Mouse (Mus musculus): ENCODE measurements at regions not wholly inside any gene's neighbourhood (a gene's known extent, or its start where the extent isn't known, plus 50 kb on each side); places are given as distances from the start of the nearest gene placed in this dataset.
A peak's percentile ranks its signal among the peaks of the same experiment; 100 is the strongest.

GRCm38 (mm10) chr13:72023666-72024065 is 60.1 kb upstream of the Irx1 start:
- TF ChIP-seq POLR2A (IDR thresholded peaks at IDR 0.05; ENCODE audit: borderline replicate concordance, extremely low read depth, insufficient read depth, insufficient read length, poor library complexity, severe bottlenecking) = no peak
- TF ChIP-seq CTCF (IDR thresholded peaks at IDR 0.05; ENCODE audit: borderline replicate concordance, extremely low read depth, insufficient read depth, insufficient read length) = no peak
- DNase-seq (ENCODE audit: low read depth) = peak; percentile 1

- DNase-seq (ENCODE audit: low read depth) = no peak
- TF ChIP-seq POLR2A (IDR thresholded peaks at IDR 0.05; ENCODE audit: borderline replicate concordance, extremely low read depth, insufficient read depth, insufficient read length, poor library complexity, severe bottlenecking) (no peak), CTCF (IDR thresholded peaks at IDR 0.05; ENCODE audit: borderline replicate concordance, extremely low read depth, insufficient read depth, insufficient read length) (no peak)
These were observed 80.5 kb upstream of the Irx1 start for GRCm38 (mm10) chr13:72043930-72044470.

GRCm38 (mm10) chr13:72056469-72056868 is 92.9 kb upstream of the Irx1 start:
- no peak for DNase-seq (ENCODE audit: low read depth)
- TF ChIP-seq POLR2A (IDR thresholded peaks at IDR 0.05; ENCODE audit: borderline replicate concordance, extremely low read depth, insufficient read depth, insufficient read length, poor library complexity, severe bottlenecking) (no peak), CTCF (IDR thresholded peaks at IDR 0.05; ENCODE audit: borderline replicate concordance, extremely low read depth, insufficient read depth, insufficient read length) (no peak)

- DNase-seq (ENCODE audit: low read depth) = peak; percentile 68
- TF ChIP-seq POLR2A (IDR thresholded peaks at IDR 0.05; ENCODE audit: borderline replicate concordance, extremely low read depth, insufficient read depth, insufficient read length, poor library complexity, severe bottlenecking) (no peak), CTCF (IDR thresholded peaks at IDR 0.05; ENCODE audit: borderline replicate concordance, extremely low read depth, insufficient read depth, insufficient read length) (no peak)
These were observed 98.1 kb upstream of the Irx1 start for GRCm38 (mm10) chr13:72061659-72062058.

GRCm38 (mm10) chr13:72063278-72063761 is 99.8 kb upstream of the Irx1 start:
- TF ChIP-seq CTCF (IDR thresholded peaks at IDR 0.05; ENCODE audit: borderline replicate concordance, extremely low read depth, insufficient read depth, insufficient read length) (no peak), POLR2A (IDR thresholded peaks at IDR 0.05; ENCODE audit: borderline replicate concordance, extremely low read depth, insufficient read depth, insufficient read length, poor library complexity, severe bottlenecking) (no peak)
- DNase-seq (ENCODE audit: low read depth) = peak; percentile 61

GRCm38 (mm10) chr13:72096585-72096984 is 133.1 kb upstream of the Irx1 start:
- DNase-seq (ENCODE audit: low read depth) = peak; percentile 3
- TF ChIP-seq POLR2A (IDR thresholded peaks at IDR 0.05; ENCODE audit: borderline replicate concordance, extremely low read depth, insufficient read depth, insufficient read length, poor library complexity, severe bottlenecking) = no peak
- TF ChIP-seq CTCF (IDR thresholded peaks at IDR 0.05; ENCODE audit: borderline replicate concordance, extremely low read depth, insufficient read depth, insufficient read length) = no peak

GRCm38 (mm10) chr13:72097268-72097667 is 133.7 kb upstream of the Irx1 start:
- TF ChIP-seq CTCF (IDR thresholded peaks at IDR 0.05; ENCODE audit: borderline replicate concordance, extremely low read depth, insufficient read depth, insufficient read length) = no peak
- no peak for TF ChIP-seq POLR2A (IDR thresholded peaks at IDR 0.05; ENCODE audit: borderline replicate concordance, extremely low read depth, insufficient read depth, insufficient read length, poor library complexity, severe bottlenecking)
- DNase-seq (ENCODE audit: low read depth) = peak; percentile 49

- TF ChIP-seq POLR2A (IDR thresholded peaks at IDR 0.05; ENCODE audit: borderline replicate concordance, extremely low read depth, insufficient read depth, insufficient read length, poor library complexity, severe bottlenecking) (no peak), CTCF (IDR thresholded peaks at IDR 0.05; ENCODE audit: borderline replicate concordance, extremely low read depth, insufficient read depth, insufficient read length) (no peak)
- DNase-seq (ENCODE audit: low read depth) = peak; percentile 27
These were observed 134.3 kb upstream of the Irx1 start for GRCm38 (mm10) chr13:72097811-72098210.

GRCm38 (mm10) chr13:72100741-72101140 is 137.2 kb upstream of the Irx1 start:
- DNase-seq (ENCODE audit: low read depth) = peak; percentile 25
- TF ChIP-seq POLR2A (IDR thresholded peaks at IDR 0.05; ENCODE audit: borderline replicate concordance, extremely low read depth, insufficient read depth, insufficient read length, poor library complexity, severe bottlenecking) = no peak
- TF ChIP-seq CTCF (IDR thresholded peaks at IDR 0.05; ENCODE audit: borderline replicate concordance, extremely low read depth, insufficient read depth, insufficient read length) = no peak

- no peak for TF ChIP-seq CTCF (IDR thresholded peaks at IDR 0.05; ENCODE audit: borderline replicate concordance, extremely low read depth, insufficient read depth, insufficient read length)
- no peak for TF ChIP-seq POLR2A (IDR thresholded peaks at IDR 0.05; ENCODE audit: borderline replicate concordance, extremely low read depth, insufficient read depth, insufficient read length, poor library complexity, severe bottlenecking)
- DNase-seq (ENCODE audit: low read depth) = no peak
These were observed 145.1 kb upstream of the Irx1 start for GRCm38 (mm10) chr13:72108666-72109065.

GRCm38 (mm10) chr13:72113942-72114341 is 150.4 kb upstream of the Irx1 start:
- no peak for TF ChIP-seq POLR2A (IDR thresholded peaks at IDR 0.05; ENCODE audit: borderline replicate concordance, extremely low read depth, insufficient read depth, insufficient read length, poor library complexity, severe bottlenecking)
- TF ChIP-seq CTCF (IDR thresholded peaks at IDR 0.05; ENCODE audit: borderline replicate concordance, extremely low read depth, insufficient read depth, insufficient read length) = no peak
- no peak for DNase-seq (ENCODE audit: low read depth)

All from brain, embryonic 14.5 days (tissue).